Mouse (Mus musculus) monocyte, adult 59 days (primary cell): Measurements from ENCODE around the gene Lekr1. TPM values are rescaled to one million over a fixed set of nuclear protein-coding genes. Genes with fewer than 3 reads are reported as not detected.

Experiments
- total RNA-seq, 2 experiments: library from RNA; stranded (reverse); gene quantifications; one replicate each; pipeline ENCODE4 v1.2.4; 2023

The Lekr1 gene
- total RNA-seq = under 1 TPM; 0.64 to 0.79 TPM

GRCm38 (mm10) chr3:65665977-65666766, at the start of gene Lekr1:
TSS of gene Lekr1 (plus strand) at chr3:65666228.

Other genes with a start within 250 kb of the Lekr1 start
- gene Tiparp, start 137.8 kb upstream of the Lekr1 start, total RNA-seq = 10 to 100 TPM; 85.1 to 95.9 TPM